Mouse (Mus musculus): ENCODE data around the gene Ttc41.
"Not testable (repeated sequence)": the region's sequence is repeated elsewhere in the genome, so short reads cannot be mapped to it uniquely, and the experiment has no call there.

The Ttc41 gene

GRCm38 (mm10) chr10:86705318-86705921, at the start of gene Ttc41, which contains the start of gene Hsp90b1:
Gene Ttc41 (plus strand): TSS chr10:86705811.
Gene Hsp90b1 (minus strand): TSS chr10:86705509.
- peak; percentile 100 for DNase-seq (ENCODE audit: inconsistent ontology term)

GRCm38 (mm10) chr10:86670550-86670949, 35.1 kb upstream of the Ttc41 start:
- not testable (repeated sequence) for DNase-seq (ENCODE audit: inconsistent ontology term)

- DNase-seq (ENCODE audit: inconsistent ontology term) = not testable (repeated sequence)
Measured at GRCm38 (mm10) chr10:86684797-86685178, 20.8 kb upstream of the Ttc41 start.

GRCm38 (mm10) chr10:86685179-86686016, 20.2 kb upstream of the Ttc41 start:
- DNase-seq (ENCODE audit: inconsistent ontology term) = peak; percentile 86

GRCm38 (mm10) chr10:86686017-86686360, 19.6 kb upstream of the Ttc41 start:
- DNase-seq (ENCODE audit: inconsistent ontology term) = not testable (repeated sequence)

GRCm38 (mm10) chr10:86700251-86700650, 5.4 kb upstream of the Ttc41 start:
- no peak for DNase-seq (ENCODE audit: inconsistent ontology term)

- DNase-seq (ENCODE audit: inconsistent ontology term) = no peak
Measured at GRCm38 (mm10) chr10:86700973-86701372, 4.6 kb upstream of the Ttc41 start.

GRCm38 (mm10) chr10:86702312-86702920, 3.2 kb upstream of the Ttc41 start:
- DNase-seq (ENCODE audit: inconsistent ontology term) = no peak

GRCm38 (mm10) chr10:86703375-86703774, 2.2 kb upstream of the Ttc41 start:
- no peak for DNase-seq (ENCODE audit: inconsistent ontology term)

- no peak for DNase-seq (ENCODE audit: inconsistent ontology term)
Measured at GRCm38 (mm10) chr10:86704141-86704540, 1.5 kb upstream of the Ttc41 start.

GRCm38 (mm10) chr10:86704589-86705191, 921 bp upstream of the Ttc41 start:
- DNase-seq (ENCODE audit: inconsistent ontology term) = peak; percentile 29

- no peak for DNase-seq (ENCODE audit: inconsistent ontology term)
Measured at GRCm38 (mm10) chr10:86705922-86706752, 526 bp downstream of the Ttc41 start.

- no peak for DNase-seq (ENCODE audit: inconsistent ontology term)
Measured at GRCm38 (mm10) chr10:86707134-86707533, 1.5 kb downstream of the Ttc41 start.

- DNase-seq (ENCODE audit: inconsistent ontology term) = no peak
Measured at GRCm38 (mm10) chr10:86712156-86712555, 6.5 kb downstream of the Ttc41 start.

- DNase-seq (ENCODE audit: inconsistent ontology term) = no peak
Measured at GRCm38 (mm10) chr10:86727548-86727980, 22.0 kb downstream of the Ttc41 start.

GRCm38 (mm10) chr10:86728176-86728575, 22.6 kb downstream of the Ttc41 start:
- no peak for DNase-seq (ENCODE audit: inconsistent ontology term)

GRCm38 (mm10) chr10:86730823-86731499, 25.4 kb downstream of the Ttc41 start:
- peak; percentile 77 for DNase-seq (ENCODE audit: inconsistent ontology term)

GRCm38 (mm10) chr10:86731500-86731863, 25.9 kb downstream of the Ttc41 start:
- no peak for DNase-seq (ENCODE audit: inconsistent ontology term)

GRCm38 (mm10) chr10:86735036-86735435, 29.4 kb downstream of the Ttc41 start:
- DNase-seq (ENCODE audit: inconsistent ontology term) = no peak

GRCm38 (mm10) chr10:86742918-86743317, 37.3 kb downstream of the Ttc41 start:
- no peak for DNase-seq (ENCODE audit: inconsistent ontology term)

- DNase-seq (ENCODE audit: inconsistent ontology term) = no peak
Measured at GRCm38 (mm10) chr10:86744306-86744705, 38.7 kb downstream of the Ttc41 start.
